Mouse (Mus musculus): ENCODE results near the gene Trim63.
"Not testable (repeated sequence)": the region's sequence is repeated elsewhere in the genome, so short reads cannot be mapped to it uniquely, and the experiment has no call there.

Trim63 gene

GRCm38 (mm10) chr4:134341231-134341630 lies 26.3 kb downstream of the Trim63 start:
- DNase-seq (ENCODE audit: low read depth, low spot score) = not testable (repeated sequence)

- no peak for DNase-seq (ENCODE audit: low read depth, low spot score)
Measured at GRCm38 (mm10) chr4:134342213-134342779, 27.4 kb downstream of the Trim63 start.

DNA sequence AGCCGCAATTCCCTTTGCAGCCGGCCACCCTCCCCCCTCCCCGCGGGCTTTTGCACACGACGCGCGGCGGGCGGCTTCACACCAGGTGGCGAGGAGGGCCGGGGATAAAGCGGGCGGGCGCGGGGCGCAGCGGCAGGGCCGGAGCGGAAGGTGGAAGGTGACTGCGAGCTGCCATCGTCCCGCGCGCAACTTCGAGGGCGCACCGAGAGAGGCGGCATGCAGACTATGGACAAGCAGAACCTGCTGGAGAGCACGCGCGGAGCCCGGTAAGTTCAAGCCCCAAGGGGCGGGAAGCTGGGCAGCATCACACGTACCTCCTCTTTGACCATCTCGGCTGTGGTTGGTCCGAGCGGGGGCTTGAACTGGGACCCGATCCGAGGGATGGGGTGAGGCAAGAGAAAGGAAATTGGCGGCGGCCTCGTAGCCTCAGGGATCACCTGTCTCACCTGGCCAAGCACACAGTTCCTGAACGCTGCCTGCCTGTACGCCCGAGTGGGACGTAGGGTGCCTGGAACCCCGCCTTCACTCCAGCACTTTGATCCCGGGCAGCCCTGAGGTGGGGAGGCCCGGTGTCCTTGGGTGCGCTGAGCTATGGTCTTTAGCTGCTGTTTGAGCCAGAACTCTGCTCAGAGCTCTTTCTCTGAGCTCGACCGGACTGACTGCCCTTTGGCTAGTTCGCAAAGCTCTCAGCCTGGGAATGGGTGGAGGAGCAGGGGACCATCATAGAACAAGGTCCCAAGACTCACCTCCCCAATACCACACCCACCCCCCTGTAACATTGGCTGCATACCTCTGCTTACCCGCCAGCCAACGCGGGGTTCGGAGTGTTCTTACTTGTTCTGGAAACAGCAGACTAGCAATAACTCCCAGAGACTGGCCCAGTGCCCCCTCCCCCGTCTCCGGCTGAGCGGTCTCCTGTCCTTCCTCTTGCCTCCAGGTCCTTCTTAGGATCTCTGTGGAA lies 28.4 kb downstream of the Trim63 start, which contains the start of gene Slc30a2:
TSS of gene Slc30a2 (plus strand) at position 111 of the 961 bp plus-strand sequence.
- no peak for DNase-seq (ENCODE audit: low read depth, low spot score)

DNA sequence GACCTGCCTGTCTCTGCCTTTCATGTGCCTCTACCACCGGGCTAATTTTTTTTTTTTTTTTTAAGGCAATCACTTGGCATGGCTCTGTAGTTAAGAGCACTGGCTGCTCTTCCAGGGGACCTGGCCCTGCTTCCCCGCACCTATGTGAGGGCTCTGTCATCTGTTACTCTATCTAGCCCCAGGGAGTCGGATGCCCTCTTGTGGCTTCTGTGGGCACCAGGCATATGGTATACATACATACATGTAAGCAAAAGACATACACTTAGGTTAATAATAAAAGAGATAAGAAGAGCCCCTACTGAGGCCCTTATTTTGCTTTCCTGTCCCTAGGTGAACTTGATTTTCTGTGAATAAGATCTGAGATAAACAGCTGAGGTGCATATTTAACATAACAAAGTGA lies 29.7 kb downstream of the Trim63 start:
- no peak for DNase-seq (ENCODE audit: low read depth, low spot score)

DNA sequence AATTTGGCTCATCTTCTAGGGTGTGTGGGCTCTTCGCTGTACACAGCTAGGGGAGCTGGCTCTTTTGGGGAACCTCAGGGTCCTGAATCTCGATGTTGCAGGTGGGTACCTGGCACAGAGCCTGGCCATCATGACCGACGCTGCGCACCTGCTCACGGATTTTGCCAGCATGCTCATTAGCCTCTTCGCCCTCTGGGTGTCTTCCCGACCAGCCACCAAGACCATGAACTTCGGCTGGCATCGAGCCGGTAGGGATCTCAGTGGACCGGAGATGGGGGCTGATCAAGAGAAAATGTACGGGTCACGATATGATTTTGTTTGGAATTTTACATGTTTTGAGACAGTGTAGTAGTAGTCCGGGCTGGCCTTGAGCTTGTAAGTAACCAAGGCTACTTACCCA lies 30.9 kb downstream of the Trim63 start:
- DNase-seq (ENCODE audit: low read depth, low spot score) = no peak

GRCm38 (mm10) chr4:134348078-134348477 lies 33.2 kb downstream of the Trim63 start:
- DNase-seq (ENCODE audit: low read depth, low spot score) = no peak

GRCm38 (mm10) chr4:134348545-134348944 lies 33.6 kb downstream of the Trim63 start:
- DNase-seq (ENCODE audit: low read depth, low spot score) = no peak

DNA sequence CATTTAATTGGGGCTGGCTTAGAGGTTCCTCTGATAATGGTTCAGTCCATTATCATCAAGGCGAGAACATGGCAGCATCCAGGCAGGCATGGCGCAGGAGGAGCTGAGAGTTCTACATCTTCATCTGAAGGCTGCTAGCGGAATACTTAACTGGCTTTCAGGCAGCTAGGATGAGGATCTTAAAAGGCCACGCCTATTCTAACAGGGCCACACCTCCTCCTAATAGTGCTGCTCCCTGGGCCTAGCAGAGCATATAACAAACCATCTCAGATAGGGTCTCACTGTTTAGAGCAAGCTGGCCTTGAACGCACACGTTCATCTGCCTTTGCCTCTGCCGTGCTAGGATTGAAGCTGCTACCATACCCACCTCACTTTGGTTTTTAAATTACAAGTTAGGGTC lies 34.9 kb downstream of the Trim63 start:
- no peak for DNase-seq (ENCODE audit: low read depth, low spot score)

DNA sequence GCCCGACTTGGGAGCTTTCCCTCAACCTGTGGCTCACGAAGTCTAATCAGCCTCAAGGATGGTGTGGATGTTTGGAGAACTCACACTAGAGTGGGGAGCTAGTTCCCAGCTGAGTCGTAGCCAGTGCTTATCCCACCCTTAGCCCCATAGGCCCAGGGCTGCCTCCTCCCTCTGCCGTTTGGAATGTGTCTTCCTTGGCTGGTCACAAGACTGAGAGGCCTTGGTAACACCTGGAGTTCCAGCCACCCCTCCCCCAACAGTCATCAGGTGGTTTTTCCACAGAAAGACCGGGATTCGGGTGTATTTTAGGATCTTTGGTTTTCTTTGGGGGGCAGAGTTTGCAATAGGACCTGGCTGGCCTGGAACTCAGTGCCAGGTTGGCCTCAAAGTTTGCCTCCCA lies 35.7 kb downstream of the Trim63 start:
- no peak for DNase-seq (ENCODE audit: low read depth, low spot score)

DNA sequence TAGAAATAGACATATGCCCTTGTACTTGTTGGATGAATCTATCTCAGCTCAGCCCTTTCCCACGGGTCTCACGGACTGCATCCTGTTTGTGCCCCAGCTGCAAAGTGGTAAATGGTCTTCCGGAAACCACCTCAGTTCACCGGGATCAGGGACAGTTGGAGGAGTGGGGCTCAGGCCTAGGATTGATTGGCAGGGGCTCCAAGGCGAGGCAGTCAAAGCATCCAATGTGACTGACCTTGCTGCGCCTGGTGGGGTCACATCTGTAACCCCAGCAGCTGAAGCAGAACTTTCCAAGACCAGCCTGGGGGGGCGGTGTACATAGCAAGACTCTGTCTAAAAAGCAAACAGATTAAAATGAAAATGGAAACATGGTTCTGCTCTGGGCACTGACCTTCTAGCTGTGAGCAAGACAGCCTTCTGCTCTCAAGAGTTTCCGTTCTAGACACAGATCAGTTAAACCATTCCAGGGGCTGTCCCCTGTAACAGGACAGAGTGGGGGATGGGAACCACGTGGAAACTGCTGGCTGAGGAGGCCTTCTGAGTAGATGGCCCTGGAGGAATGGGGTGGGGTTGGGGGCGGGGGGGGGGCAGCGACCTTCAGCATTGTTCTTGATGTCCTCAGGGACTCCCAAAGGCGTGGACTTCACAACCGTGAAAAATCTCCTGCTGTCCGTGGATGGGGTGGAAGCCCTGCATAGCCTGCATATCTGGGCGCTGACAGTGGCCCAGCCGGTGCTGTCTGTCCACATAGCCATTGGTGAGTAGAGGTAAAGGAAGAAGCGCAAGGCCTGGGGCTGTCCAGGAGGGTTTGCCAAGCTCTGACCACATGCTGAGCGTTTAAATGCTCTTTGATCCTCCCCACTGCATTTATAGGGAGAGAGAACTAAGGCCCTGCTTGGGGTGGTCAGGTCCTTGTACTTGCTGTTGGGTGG lies 36.7 kb downstream of the Trim63 start:
- no peak for DNase-seq (ENCODE audit: low read depth, low spot score)

- DNase-seq (ENCODE audit: low read depth, low spot score) = no peak
Measured at GRCm38 (mm10) chr4:134352261-134352707, 37.4 kb downstream of the Trim63 start.

DNA sequence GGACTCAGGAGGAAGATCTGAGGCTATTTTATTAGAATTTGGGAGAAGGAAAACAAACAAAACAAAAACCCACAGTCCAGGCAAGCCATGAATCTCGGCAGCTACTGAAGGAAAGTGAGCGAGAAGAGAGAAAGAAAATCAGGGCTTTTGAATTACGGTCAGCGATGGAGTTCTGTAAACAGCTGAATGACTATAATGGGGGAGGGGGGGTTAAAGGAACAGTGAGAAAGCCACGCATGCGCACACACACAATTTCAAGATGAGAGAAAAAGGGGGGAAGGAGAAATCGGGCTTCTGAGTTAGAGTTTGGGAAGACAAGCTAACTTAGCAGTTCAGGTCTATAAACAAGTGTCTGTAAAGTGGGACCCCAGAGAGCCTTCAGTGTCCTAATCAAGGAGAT lies 38.0 kb downstream of the Trim63 start:
- DNase-seq (ENCODE audit: low read depth, low spot score) = no peak

- DNase-seq (ENCODE audit: low read depth, low spot score) = no peak
Measured at GRCm38 (mm10) chr4:134353527-134354409, 38.8 kb downstream of the Trim63 start.

DNA sequence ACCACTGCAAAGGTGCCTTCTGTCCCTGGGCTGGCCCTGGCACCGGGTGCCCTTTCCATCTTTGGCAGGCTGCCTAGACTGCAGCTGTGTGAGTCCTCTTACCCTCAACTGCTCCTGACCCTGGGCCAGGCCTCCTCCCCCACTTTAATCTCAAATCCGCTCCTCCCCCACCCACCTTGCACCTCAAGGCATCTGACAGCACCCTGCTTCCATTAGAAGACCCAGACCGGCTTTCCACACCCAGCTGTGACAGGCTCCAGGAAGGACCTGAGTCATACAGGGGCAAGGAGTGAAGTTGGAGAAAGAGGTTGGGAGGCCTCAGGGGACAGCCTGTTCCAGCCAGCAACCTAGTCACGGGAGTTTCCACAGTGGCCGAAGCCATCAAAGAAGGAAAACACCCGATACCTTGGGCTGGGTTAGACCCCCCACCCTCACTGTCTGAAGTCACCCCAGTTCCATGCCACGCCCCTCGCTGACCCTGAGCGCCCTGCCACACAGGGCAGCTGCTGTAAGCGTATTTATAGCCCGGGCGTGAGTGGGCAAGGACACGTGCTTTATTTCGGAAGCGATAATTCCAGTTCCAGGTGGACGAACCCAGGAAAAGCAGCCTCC lies 41.0 kb downstream of the Trim63 start:
- DNase-seq (ENCODE audit: low read depth, low spot score) = no peak

- DNase-seq (ENCODE audit: low read depth, low spot score) = peak; percentile 60
Measured at GRCm38 (mm10) chr4:134356591-134357460, 41.9 kb downstream of the Trim63 start.

DNA sequence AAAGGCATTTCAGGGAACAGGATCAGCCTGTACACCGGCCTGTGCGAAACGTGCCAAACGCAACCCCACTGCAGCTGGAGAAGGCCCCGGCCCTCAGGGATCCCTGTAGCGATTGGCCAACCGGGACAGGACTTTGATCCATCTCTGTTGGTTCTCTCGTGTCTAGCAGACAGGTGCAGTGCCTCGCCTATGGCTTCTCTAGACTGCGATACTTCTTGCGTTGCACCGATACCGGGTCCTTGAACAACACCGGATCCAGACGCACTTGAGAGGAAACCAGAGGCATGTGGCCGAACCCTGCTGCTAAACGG lies 42.5 kb downstream of the Trim63 start:
- DNase-seq (ENCODE audit: low read depth, low spot score) = no peak

DNA sequence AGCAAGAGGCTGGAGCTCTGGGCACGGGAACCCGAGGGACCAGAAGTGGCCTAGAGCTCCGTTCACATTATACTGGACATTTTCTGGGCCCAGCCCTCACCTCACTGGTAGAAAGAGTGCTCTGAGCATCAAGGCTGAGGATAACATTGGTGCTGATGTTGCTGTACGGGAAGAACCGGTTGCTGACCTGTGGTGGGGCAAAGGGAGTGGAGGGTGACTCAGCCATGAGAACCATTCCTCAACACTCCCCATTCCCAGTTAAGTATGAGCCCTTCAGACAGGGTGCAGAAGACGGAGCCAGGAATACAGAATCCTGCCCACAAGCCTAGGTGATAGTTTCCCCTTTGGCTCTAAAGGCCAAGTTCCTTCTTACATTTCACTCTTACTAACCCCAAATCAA lies 44.7 kb downstream of the Trim63 start:
- no peak for DNase-seq (ENCODE audit: low read depth, low spot score)

- DNase-seq (ENCODE audit: low read depth, low spot score) = no peak
Measured at GRCm38 (mm10) chr4:134361215-134361614, 46.3 kb downstream of the Trim63 start.

- no peak for DNase-seq (ENCODE audit: low read depth, low spot score)
Measured at GRCm38 (mm10) chr4:134362124-134362523, 47.2 kb downstream of the Trim63 start.

DNA sequence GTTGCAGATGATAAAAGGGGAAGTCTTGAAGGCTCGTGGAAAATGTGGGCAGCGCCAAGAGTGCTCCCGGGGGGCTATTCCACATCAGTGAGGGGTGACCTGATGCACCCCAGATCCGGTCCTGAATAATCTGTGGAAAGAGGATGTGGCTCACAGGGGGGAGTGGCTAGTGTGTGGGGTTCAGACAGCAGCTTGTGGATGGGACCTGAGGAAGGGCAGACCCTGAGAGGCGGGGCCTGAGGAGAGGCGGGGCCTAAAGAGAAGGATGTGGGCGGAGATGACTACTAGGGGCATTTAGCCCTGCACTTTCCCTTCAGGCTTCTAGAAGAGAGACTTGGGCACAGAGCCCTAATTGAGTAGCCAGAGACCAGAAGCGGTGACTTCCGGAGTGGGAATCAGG lies 47.7 kb downstream of the Trim63 start:
- no peak for DNase-seq (ENCODE audit: low read depth, low spot score)

All from retina, postnatal 7 days (tissue).